Mouse (Mus musculus): ENCODE measurements around the gene Olfr649. TPM values are rescaled to one million over a fixed set of nuclear protein-coding genes. Genes with fewer than 3 reads are reported as not detected.

Olfr649 gene
- polyA plus RNA-seq, 1 experiment from 2014 or later = not detected

DNA sequence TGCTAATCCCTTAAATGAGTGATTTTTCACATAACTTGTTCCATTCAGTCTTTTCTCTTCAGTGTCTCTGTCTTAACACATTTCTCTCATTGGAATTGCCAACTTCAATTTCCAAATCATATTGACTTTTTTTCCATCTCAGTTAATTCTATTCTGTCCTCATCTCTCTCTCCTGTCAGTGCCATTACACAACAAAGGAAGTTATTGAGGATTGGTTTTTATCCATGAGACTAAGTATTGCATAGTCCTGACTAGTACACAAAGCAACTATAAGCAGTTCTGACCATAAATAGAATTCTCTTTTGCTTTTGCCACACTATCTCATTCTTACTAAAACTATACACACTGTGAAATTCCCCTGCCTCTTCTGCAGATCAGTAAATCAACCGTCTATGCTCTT, 16.7 kb downstream of the Olfr649 start:
- WGBS = 90% methylated on average over 1 of the region's 1 CpGs
- Histone ChIP-seq H3K4me1 (no peaks in the 10 kb centered on the region), H3K9me3 (replicated peaks) (no peaks in the 10 kb centered on the region), H3K4me3 (no peak overlapping the region), H3K27me3 (ENCODE audit: low read depth, poor library complexity, severe bottlenecking) (no peaks in the 10 kb centered on the region), H3K27ac (no peak overlapping the region), H3K36me3 (no peaks in the 10 kb centered on the region)
- DNase-seq (ENCODE audit: low spot score) = no peak

DNA sequence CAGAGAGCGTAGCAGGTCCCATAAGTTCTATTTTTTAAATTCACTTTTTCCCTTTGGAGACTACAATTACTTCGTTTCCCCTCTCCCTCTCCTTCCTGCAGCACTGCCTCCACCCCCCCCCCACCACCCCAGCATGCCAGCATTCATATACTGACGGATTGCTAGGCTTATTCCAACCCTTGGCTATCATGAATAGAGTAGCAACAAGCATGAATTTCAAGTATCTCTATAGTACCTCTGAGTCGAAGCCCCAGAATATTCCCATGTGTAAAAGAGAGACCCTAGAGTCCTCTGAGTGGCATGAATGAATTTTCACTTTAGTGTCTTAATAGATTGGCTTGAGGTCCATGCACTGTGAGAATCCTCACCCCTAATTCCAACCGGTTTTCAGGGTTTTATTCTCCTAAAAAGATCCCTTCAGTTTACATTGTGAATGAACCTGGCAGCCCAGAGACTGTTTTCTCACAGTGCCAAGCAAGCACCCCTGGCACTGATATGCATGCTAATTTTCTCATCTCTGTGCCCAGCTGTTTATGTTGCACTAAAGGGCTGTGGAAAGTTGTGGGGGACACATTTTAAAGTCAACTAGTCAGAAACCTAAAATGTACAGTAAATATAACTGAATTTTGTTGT, 17.2 kb downstream of the Olfr649 start:
- H3K9me3 ChIP-seq (replicated peaks) = no peaks in the 10 kb centered on the region
- no peak overlapping the region for H3K27ac ChIP-seq
- H3K27me3 ChIP-seq (ENCODE audit: low read depth, poor library complexity, severe bottlenecking) = no peaks in the 10 kb centered on the region
- no peaks in the 10 kb centered on the region for H3K36me3 ChIP-seq
- DNase-seq (ENCODE audit: low spot score) = no peak
- 83% methylated on average over 5 of the region's 5 CpGs for WGBS
- H3K4me1 ChIP-seq = no peaks in the 10 kb centered on the region
- H3K4me3 ChIP-seq = no peak overlapping the region

DNA sequence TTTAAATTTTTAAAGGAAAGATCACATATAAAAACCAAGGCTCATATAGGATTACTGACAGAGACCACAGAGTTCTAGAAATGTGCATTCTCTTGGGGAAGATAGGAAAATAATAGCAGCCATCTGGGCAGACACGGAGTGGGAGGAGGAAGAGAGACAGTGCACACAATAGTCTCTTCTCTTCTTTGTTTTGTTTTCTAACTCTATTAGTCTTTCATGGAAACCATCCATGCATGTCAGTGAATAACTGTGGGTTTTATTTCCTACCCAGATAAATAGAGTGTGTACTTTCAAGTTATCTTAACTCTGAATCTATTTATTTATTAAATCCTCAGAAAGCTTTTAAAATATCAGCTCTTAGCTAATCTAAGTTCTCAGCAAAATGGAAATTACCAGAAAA, 20.7 kb downstream of the Olfr649 start:
- WGBS = 92% methylated on average over 1 of the region's 1 CpGs
- Histone ChIP-seq H3K36me3 (no peaks in the 10 kb centered on the region), H3K4me3 (no peak overlapping the region), H3K27ac (no peak overlapping the region), H3K27me3 (ENCODE audit: low read depth, poor library complexity, severe bottlenecking) (no peaks in the 10 kb centered on the region), H3K4me1 (no peaks in the 10 kb centered on the region), H3K9me3 (replicated peaks) (no peaks in the 10 kb centered on the region)
- no peak for DNase-seq (ENCODE audit: low spot score)

DNA sequence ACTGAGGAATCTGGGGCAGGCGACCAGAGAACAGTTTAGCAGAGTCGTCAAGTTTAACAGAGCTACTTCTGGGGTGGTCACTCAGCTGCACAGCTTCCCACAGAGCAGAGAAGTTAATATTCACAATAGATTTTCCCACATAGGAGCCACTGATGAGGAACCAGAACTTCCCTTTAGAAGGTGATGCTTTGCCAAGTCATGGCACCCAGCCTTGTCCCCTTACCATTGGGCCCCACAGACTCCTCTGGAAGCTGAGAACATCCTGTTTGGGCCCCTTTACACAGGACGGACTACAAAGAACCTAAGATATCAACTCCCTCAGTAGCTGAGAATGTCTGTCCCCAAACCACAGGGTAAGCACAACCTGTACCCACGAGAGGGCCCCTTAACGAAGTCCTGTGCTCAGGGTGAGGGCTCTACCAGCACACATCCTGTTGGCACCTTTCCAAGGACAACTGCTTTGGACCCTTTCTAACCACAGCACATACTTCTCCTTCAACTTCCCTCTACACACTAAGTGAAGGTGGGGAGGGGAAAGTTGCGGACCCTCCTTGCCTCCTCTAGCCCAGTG, 26.1 kb downstream of the Olfr649 start:
- Histone ChIP-seq H3K27me3 (ENCODE audit: low read depth, poor library complexity, severe bottlenecking) (no peaks in the 10 kb centered on the region), H3K36me3 (no peaks in the 10 kb centered on the region), H3K4me1 (no peaks in the 10 kb centered on the region), H3K27ac (no peak overlapping the region), H3K9me3 (replicated peaks) (no peaks in the 10 kb centered on the region), H3K4me3 (no peak overlapping the region)
- 82% methylated on average over 6 of the region's 6 CpGs for WGBS
- DNase-seq (ENCODE audit: low spot score) = no peak

DNA sequence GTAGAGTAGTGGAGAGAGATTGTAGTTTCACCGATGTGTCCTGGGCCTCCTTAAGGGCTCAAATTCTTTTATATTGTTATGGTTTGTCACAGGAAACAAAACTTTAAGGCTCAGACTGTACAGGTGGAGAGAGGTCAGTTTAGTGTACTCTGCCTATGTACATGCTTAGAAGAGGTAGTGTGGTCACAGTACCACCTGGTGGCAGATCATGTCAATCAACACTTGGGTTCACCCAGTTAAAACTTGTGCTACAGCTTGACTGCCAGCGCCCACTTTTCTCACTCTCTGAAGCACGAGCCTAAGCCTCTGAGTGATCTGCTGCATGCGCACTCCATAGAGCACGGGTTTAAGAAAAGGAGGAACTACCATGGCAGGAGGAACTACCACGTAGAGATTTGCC, 28.7 kb downstream of the Olfr649 start:
- 87% methylated on average over 6 of the region's 6 CpGs for WGBS
- Histone ChIP-seq H3K27me3 (ENCODE audit: low read depth, poor library complexity, severe bottlenecking) (no peaks in the 10 kb centered on the region), H3K9me3 (replicated peaks) (no peaks in the 10 kb centered on the region), H3K4me1 (no peaks in the 10 kb centered on the region), H3K36me3 (no peaks in the 10 kb centered on the region), H3K4me3 (no peak overlapping the region), H3K27ac (no peak overlapping the region)
- DNase-seq (ENCODE audit: low spot score) = no peak

DNA sequence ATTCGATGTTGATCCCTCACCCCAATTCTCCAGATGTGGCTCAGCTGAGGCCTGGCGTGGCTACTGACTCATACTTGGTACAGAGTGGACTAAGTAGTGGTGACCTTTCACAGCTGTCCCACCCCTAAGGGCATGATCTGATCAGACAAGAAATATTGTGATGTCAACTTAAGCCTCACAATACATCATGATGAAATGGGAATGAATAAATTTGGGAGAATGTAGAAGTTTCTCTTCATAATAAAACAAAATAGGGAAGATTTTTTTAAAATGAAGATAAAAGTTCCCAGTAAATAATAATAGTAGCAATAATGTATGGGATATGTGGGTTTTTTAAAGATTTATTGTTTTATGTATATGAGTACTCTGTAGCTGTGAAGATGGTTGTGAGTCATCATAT, 45.3 kb downstream of the Olfr649 start, which contains the start of gene Ubqlnl:
Gene Ubqlnl, minus strand, starts transcription at position 101 of the 400 bp plus-strand sequence.
- H3K27me3 ChIP-seq (ENCODE audit: low read depth, poor library complexity, severe bottlenecking) = no peaks in the 10 kb centered on the region
- no peaks in the 10 kb centered on the region for H3K36me3 ChIP-seq
- H3K9me3 ChIP-seq (replicated peaks) = no peaks in the 10 kb centered on the region
- no peak within 1 kb of the TSS for H3K4me3 ChIP-seq
- H3K27ac ChIP-seq = no peak within 1 kb of the TSS
- H3K4me1 ChIP-seq = no peaks in the 10 kb centered on the region
- DNase-seq (ENCODE audit: low spot score) = no peak
- 79% methylated on average over 2 of the region's 2 CpGs for WGBS

DNA sequence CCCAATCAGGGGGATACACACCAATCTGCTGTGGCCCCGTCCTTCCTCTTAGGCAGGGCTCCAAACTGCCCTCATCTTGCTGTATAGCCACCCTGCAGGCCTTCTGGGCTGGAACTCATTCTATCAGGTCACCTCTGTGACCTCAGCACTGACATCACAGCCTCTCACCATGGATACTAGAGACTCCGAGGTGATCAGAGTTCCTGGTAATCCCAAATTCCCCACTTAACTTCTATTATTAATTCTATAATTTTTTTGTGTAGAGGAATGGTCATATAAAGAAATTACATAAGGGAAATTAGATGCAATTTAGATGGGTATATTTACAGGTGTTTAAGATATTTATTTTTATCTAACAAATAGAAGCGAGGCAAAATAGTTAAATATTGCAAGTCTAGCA, 52.6 kb downstream of the Olfr649 start, which contains the start of gene Ubqln3:
Gene Ubqln3, minus strand, starts transcription at position 101 of the 400 bp plus-strand sequence.
- H3K4me1 ChIP-seq = no peaks in the 10 kb centered on the region
- H3K27ac ChIP-seq = no peak within 1 kb of the TSS
- no peaks in the 10 kb centered on the region for H3K36me3 ChIP-seq
- WGBS = 87% methylated on average over 3 of the region's 3 CpGs
- no peaks in the 10 kb centered on the region for H3K9me3 ChIP-seq (replicated peaks)
- H3K27me3 ChIP-seq (ENCODE audit: low read depth, poor library complexity, severe bottlenecking) = no peaks in the 10 kb centered on the region
- H3K4me3 ChIP-seq = no peak within 1 kb of the TSS
- no peak for DNase-seq (ENCODE audit: low spot score)

Other genes starting within 250 kb of the Olfr649 start
- not detected in 2 replicates for gene Olfr635, start 224.8 kb downstream of the Olfr649 start, polyA plus RNA-seq (2016; fragmentation: Nextera tagmentation; extraction: Ambion mirVana)
- not detected in 2 replicates for gene Olfr638, start 197.2 kb downstream of the Olfr649 start, polyA plus RNA-seq (2016; fragmentation: Nextera tagmentation; extraction: Ambion mirVana)
- gene Olfr639, start 178.7 kb downstream of the Olfr649 start, polyA plus RNA-seq (2016; fragmentation: Nextera tagmentation; extraction: Ambion mirVana) = 0.03 TPM in 1 of 2 replicates, not detected in the other
- not detected in 2 replicates for gene Olfr640, start 170.4 kb downstream of the Olfr649 start, polyA plus RNA-seq (2016; fragmentation: Nextera tagmentation; extraction: Ambion mirVana)
- gene Olfr641, start 160.5 kb downstream of the Olfr649 start, polyA plus RNA-seq (2016; fragmentation: Nextera tagmentation; extraction: Ambion mirVana) = not detected in 2 replicates
- gene Olfr642, start 143.3 kb downstream of the Olfr649 start, polyA plus RNA-seq (2016; fragmentation: Nextera tagmentation; extraction: Ambion mirVana) = not detected in 2 replicates
- gene 4930516K23Rik, start 134.5 kb downstream of the Olfr649 start, polyA plus RNA-seq (2016; fragmentation: Nextera tagmentation; extraction: Ambion mirVana) = not detected in 2 replicates
- gene Olfr644, start 124.1 kb downstream of the Olfr649 start, polyA plus RNA-seq (2016; fragmentation: Nextera tagmentation; extraction: Ambion mirVana) = not detected in 2 replicates
- not detected in 2 replicates for gene Olfr645, start 110.5 kb downstream of the Olfr649 start, polyA plus RNA-seq (2016; fragmentation: Nextera tagmentation; extraction: Ambion mirVana)
- not detected in 2 replicates for gene Olfr646, start 91.1 kb downstream of the Olfr649 start, polyA plus RNA-seq (2016; fragmentation: Nextera tagmentation; extraction: Ambion mirVana)
- not detected in 2 replicates for gene Ubqln5, start 66.2 kb downstream of the Olfr649 start, polyA plus RNA-seq (2016; fragmentation: Nextera tagmentation; extraction: Ambion mirVana)
- gene Olfr643, start 58.6 kb downstream of the Olfr649 start, polyA plus RNA-seq (2016; fragmentation: Nextera tagmentation; extraction: Ambion mirVana) = not detected in 2 replicates
- not detected in 2 replicates for gene Ubqln3, start 52.7 kb downstream of the Olfr649 start, polyA plus RNA-seq (2016; fragmentation: Nextera tagmentation; extraction: Ambion mirVana)
- gene Ubqlnl, start 45.4 kb downstream of the Olfr649 start, polyA plus RNA-seq (2016; fragmentation: Nextera tagmentation; extraction: Ambion mirVana) = not detected in 2 replicates
- gene Olfm5, start 31.2 kb downstream of the Olfr649 start, polyA plus RNA-seq (2016; fragmentation: Nextera tagmentation; extraction: Ambion mirVana) = not detected in 2 replicates
- gene Olfr648, start 12.6 kb downstream of the Olfr649 start, polyA plus RNA-seq (2016; fragmentation: Nextera tagmentation; extraction: Ambion mirVana) = 0.16 and 0.29 TPM in 2 replicates
- 6.4 and 7.0 TPM in 2 replicates for gene Trim6, start 22.8 kb upstream of the Olfr649 start, polyA plus RNA-seq (2016; fragmentation: Nextera tagmentation; extraction: Ambion mirVana)
- gene Trim34a, start 48.5 kb upstream of the Olfr649 start, polyA plus RNA-seq (2016; fragmentation: Nextera tagmentation; extraction: Ambion mirVana) = 0.31 and 0.91 TPM in 2 replicates
- not detected in 2 replicates for gene Trim5, start 92.1 kb upstream of the Olfr649 start, polyA plus RNA-seq (2016; fragmentation: Nextera tagmentation; extraction: Ambion mirVana)
- 1.7 and 2.3 TPM in 2 replicates for gene Trim12a, start 119.5 kb upstream of the Olfr649 start, polyA plus RNA-seq (2016; fragmentation: Nextera tagmentation; extraction: Ambion mirVana)
- gene Trim34b, start 133.5 kb upstream of the Olfr649 start, polyA plus RNA-seq (2016; fragmentation: Nextera tagmentation; extraction: Ambion mirVana) = not detected in 2 replicates
- gene Trim12c, start 157.4 kb upstream of the Olfr649 start, polyA plus RNA-seq (2016; fragmentation: Nextera tagmentation; extraction: Ambion mirVana) = 0.79 and 1.1 TPM in 2 replicates
- gene Trim30b, start 173.9 kb upstream of the Olfr649 start, polyA plus RNA-seq (2016; fragmentation: Nextera tagmentation; extraction: Ambion mirVana) = 0.05 and 0.09 TPM in 2 replicates
- not detected in 2 replicates for gene Trim30c, start 204.9 kb upstream of the Olfr649 start, polyA plus RNA-seq (2016; fragmentation: Nextera tagmentation; extraction: Ambion mirVana)

Data from limb, embryonic 10.5 days (tissue).